Mouse (Mus musculus) layer of hippocampus, postnatal 10 days (tissue): ENCODE results near the gene Dazl. TPM values are rescaled to one million over a fixed set of nuclear protein-coding genes. Genes with fewer than 3 reads are reported as not detected.

Experiments used
- DNase-seq, 2 experiments: peaks; one replicate each; pipeline ENCODE4 v3.0.0; 2021; ENCODE audit warnings: low spot score in 2 of 2
- long read RNA-seq: library from polyadenylated mRNA; stranded (forward); transcript quantifications from one replicate; pipeline ENCODE4 v2.0.0, GENCODE M21; 2023
- total RNA-seq, 2 experiments: library from RNA; stranded (reverse); gene quantifications; 2 replicates each; pipeline ENCODE4 v1.2.3; 2021

Gene Dazl
- total RNA-seq = 1 to 10 TPM; 2.2 to 2.6 TPM
- long read RNA-seq, partial matches to known transcripts = 0 of 2 reads
- long read RNA-seq, other reads (novel, unspliced or antisense) = 1 of 2 reads

GRCm38 (mm10) chr17:50293241-50293731 is at the start of gene Dazl:
Gene Dazl (minus strand): TSS chr17:50293636.
- DNase-seq = no peak

DNA sequence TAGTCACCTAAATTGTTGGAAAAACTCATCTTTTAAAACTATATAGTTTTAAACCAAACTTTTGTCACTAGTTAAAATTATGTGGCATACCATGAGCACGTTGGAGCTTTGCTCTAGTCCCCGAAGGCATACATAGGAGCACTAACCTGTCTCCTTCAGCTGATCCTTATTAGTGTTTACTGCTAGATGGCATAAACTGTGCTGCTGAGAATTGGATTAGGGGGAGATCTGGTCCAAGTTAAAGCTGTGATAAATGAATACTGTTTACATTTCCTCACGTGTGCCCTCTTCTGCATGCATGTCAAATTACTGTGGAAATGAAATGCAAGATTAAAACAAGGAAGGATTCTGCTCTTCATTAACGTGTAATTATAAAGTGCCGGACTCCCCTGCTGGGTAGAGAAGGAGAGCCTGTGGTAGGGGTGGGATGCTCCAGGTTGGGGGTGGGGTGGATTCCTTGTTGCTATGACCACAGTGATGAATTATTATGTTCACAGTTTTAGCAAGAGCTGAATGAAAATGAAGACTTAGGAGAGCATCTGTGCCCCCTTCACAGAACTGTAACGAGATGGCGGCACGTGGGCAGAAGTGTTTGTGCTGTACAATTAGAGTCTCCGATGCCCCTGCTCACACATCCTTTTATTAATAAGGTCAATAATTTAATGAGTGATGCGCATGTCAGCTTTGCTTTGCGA is 48.6 kb upstream of the Dazl start:
- DNase-seq = no peak

DNA sequence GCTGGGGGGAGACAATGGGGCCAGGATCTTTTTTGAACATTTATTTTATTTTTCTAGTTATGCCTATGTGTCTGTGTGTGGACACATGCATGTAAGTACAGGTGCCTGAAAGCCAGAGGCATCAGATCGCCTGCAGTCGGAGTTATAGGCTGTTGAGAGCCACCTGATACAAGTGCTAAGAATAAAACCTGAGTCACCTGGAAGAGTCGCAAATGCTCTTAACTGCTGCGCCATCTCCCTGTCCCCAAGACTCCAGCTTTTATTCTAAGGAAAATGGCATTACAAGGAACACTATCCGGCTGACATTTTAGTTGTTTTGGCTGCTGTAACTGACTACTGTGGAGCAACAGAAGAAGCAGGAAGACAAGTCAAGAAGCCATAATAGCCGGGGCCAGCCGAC is 45.5 kb upstream of the Dazl start:
- DNase-seq = no peak

GRCm38 (mm10) chr17:50335776-50336175 is 42.3 kb upstream of the Dazl start:
- DNase-seq = no peak

GRCm38 (mm10) chr17:50334694-50335093 is 41.3 kb upstream of the Dazl start:
- DNase-seq = no peak

DNA sequence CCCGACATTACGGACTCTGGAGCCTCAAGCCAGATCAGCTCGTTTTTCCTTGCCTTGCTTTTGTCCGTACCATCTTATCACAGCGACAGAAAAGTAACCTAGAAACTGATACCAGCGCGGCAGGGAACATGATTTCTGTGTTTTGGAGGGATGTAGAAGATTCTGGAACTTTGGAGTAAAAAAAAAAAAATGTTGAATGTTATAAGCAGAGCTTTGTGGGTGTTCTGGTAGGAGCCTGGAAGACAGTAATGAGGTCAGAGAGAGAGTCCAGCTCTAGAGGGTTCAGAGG is 38.5 kb upstream of the Dazl start:
- DNase-seq = no peak

DNA sequence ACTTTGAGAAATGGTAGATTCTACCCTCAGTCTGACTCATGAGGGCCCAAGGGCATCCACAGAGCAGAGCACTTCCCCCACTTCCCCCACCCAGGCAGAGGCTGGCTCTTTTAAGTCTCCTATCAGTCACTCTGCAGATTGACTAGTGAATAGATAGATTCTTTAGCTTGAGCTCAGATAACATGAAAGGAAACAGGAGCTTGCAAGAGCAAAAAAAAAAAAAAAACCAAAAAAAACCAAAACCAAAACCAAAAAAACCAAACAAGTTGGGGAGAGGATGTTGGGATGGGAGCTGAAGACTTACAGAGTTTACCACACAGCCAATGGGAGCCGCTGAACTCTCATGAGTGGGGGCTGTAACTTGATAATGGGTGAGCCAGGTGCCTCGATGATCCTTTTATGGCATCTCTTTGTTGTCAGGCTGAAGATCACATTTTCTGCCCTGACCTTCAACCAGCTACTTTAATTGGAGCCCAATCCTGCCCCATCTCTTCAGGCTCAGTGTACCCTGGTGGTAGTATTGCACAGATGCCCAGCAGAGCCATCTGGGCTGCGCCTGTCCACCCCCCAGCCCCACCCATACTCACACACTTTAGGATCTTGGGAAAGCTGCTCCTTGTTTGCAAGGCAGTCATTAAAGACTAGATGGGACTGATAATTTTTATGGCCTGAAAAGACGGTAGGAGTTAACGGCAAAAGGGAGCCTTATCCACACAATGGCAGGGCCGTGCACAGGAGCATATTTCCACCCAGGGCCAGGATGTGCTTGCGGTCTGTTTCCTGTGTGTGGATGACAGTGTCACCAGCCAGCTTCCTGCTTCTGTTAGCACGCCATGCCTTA is 38.0 kb upstream of the Dazl start:
- no peak for DNase-seq

DNA sequence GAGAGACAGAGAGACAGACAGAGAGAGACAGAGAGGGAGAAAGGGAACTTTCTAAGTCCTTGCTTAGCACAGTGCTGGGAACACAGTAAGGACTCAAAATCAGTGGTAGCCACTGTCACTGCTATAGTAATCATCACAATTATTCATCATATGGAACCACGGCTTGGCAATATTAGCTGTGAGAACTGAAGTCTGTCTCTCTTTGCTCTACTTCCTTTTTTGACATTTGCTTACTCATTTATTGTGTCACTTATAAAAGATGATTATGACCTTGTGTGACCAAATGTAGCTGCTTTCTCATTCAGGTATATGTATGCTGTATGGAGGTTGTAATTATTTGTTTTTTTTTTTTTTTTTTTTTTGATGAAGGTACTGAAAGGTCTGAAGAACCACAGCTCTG is 36.8 kb upstream of the Dazl start:
- DNase-seq = no peak

DNA sequence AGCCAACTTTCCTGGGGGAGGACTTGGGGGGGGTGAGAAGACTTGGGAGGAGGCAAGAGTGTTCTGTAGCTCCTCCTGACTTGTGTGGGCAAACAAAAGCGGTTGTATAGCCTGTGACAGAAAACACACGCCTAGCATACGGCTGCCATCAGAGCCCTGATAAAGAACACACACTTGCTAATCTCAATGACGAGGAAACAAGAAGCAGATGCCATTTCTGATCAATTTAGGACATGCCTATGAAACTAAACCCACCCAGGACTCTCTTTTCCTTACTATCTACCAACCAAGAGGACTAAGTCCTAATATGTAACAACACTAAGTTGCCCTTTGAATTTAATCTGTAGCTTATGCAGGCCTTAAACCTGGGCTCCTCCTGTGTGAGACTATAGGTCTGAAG is 31.2 kb upstream of the Dazl start:
- DNase-seq = no peak

GRCm38 (mm10) chr17:50318810-50319209 is 25.4 kb upstream of the Dazl start:
- no peak for DNase-seq

DNA sequence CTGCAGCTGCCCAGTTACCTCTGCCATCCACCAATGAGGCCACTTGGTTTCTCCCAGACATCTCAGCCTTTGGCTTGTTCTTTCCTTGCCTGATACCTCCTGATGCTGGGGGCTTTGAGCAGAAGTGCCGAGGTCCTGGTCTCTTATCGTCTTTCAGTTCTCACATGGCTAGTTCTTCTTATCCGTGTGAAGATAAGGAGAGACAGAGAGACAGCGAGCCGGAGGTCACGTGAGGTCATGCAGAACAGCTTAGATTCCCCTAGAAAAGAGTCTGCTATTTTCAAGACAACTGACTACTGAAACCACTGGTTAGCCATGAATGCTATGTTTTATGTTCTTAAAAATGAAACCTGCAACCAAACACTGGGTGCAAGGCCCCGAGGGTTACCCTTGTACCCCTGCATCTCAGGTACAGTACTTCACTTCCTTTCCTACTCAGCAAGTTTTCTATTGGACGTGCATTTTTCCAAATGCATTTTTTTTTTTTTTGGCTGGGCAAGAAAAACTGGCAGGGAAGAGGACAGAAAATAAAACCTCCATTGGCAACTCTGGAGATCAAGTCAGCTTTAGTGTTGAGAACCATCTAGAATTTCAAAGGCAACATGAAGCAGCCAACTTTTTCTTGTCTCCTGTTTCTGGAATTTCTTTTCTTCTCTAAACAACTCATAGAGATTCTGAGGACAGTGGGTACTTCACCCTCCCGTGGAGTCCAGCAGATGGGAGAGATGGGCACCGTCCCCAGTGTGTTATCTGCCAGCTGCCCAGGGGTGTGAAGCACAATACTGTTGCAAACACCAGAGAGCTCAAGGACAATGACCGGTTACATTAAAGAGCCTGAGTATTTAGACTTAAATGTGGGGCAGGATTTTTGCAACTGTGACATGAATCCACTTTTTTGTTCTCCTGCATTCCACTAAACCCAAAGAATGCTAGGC is 23.0 kb upstream of the Dazl start:
- no peak for DNase-seq

- DNase-seq = no peak
Observed at GRCm38 (mm10) chr17:50310148-50310802, 16.8 kb upstream of the Dazl start.

GRCm38 (mm10) chr17:50309512-50310072 is 16.2 kb upstream of the Dazl start:
- no peak for DNase-seq

DNA sequence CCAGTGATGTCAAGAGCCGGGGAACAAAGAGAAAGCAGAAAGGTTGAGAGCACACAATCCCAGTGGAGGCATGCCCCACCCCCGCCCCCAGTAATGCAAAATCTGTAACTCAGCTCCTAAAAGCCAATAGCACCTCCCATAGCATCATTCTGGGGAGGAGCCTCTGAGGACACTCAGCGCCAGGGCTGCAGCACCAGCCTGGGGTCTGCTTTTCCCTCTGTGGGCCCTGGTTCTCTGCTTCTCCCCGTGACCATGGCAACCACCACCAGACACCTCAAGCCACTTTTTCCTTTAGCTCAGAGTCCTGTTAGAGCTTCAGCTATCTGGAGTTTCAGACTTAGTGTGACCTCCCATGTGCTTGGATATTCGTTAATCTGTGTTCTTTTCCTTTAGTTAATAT is 15.4 kb upstream of the Dazl start:
- no peak for DNase-seq

GRCm38 (mm10) chr17:50308059-50308647 is 14.7 kb upstream of the Dazl start:
- no peak for DNase-seq

DNA sequence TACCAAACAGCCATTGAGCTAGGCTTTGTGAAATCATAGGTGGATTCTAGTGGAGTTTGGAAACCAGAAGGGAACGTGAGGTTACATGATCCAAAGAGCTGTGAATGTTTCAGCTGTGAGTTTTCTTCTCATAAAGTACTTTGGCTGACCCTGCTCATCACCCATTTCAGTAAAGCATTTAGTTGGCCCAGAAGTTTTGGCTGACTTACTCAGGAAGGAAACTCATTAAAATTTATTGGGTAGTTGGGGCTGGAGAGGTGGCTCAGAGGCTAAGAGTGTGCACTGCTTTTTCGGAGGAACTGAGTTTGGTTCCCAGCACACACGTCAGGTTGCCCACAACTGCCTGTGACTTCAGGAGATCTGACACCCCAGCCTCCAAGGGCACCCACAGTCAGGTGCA is 9.4 kb upstream of the Dazl start:
- no peak for DNase-seq

- DNase-seq = no peak
Observed at GRCm38 (mm10) chr17:50300171-50300841, 6.9 kb upstream of the Dazl start.

- DNase-seq = no peak
Observed at GRCm38 (mm10) chr17:50298821-50299220, 5.4 kb upstream of the Dazl start.

GRCm38 (mm10) chr17:50294726-50295125 is 1.3 kb upstream of the Dazl start:
- DNase-seq = no peak
